Mouse (Mus musculus) retina, embryonic 14.5 days (tissue): Measurements from ENCODE around the gene Tal1.

Experiments used
- DNase-seq: peaks from one replicate; pipeline ENCODE4 v3.0.0-alpha.2; 2015; ENCODE audit warnings: low spot score

The Tal1 gene

DNA sequence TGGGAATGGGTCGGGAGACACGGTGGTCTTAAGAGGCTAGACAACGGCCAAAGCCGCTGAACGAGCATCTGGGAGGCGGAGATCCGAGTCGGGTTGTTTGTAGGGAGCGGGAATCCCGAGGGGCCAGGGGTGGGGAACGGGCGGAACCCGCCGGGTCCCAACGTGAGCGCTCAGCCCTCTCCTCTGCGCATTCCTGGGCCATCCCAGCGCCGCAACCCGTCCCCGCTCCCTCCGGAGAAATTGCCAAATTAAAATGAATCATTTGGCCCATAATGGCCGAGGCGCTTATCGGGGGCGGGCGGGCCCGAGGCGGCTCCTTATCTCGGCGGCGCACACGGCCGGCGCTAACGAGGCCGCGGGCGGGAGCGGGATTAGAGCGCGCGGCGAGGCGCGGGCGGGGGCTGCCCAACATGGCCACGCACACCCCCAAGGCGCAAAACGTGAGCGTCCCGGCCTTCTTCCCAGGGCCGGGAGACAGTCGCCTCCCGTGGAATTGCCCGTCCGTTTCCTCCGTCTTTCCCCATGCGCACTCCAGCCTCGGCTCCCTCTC, at the start of gene Tal1:
Gene Tal1 (plus strand): TSS at position 56 of the 550 bp plus-strand sequence.
- peak; percentile 57 for DNase-seq

DNA sequence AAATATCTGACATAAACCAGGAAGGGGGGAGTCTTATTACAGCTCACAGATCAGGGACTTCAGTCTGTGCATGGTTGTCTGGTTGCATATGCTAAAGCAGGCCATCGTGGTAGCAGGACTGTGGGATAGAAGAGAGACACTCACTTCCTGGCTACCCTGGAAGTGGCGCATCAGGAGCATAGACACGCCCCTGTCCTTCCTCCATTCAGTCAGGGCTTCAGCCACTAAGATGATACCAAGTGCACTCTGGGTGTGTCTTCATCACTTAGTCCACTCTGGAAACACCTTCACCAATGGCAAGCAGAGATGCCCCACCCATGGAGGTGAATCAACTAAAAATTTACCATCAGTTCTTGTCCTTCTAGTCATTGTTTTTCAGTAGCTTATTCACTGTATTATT, 42.0 kb upstream of the Tal1 start:
- no peak for DNase-seq

DNA sequence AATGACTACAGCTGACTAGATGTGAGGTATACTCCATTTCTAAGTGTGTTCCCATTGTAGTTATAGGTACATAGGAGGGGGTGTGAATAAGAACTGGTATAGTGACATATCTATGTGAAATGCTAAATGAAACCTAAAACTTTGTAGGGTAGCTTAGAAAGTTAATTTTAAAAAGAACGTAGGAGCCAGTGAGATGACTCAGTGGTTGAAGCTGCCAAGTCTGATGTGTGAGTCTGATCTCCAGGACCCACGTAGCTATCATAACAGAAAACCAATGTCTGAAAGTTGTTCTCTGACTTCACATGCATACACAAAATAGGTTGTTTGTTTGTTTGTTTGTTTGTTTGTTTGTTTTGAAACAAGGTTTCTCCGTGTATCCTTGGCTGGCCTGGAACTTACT, 36.2 kb upstream of the Tal1 start:
- DNase-seq = no peak

DNA sequence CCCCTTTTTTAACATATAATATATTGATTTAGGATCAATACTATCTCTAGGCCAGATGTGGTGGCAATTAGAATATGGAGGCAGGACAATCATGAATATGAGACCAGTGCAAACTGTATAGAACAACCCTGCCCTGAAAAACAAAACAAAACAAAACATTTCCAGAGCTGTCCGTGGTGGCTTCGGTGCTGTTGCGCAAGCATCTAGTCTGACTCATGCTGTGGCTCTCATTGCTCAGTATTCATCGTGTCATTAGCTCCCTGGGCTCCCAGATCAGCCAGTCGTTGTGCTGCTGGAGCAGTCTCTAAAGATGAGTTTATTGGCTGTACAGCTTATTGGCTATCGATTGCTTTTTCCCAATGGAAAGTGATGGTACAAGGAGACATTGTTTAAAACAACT, 21.2 kb upstream of the Tal1 start:
- DNase-seq = no peak

DNA sequence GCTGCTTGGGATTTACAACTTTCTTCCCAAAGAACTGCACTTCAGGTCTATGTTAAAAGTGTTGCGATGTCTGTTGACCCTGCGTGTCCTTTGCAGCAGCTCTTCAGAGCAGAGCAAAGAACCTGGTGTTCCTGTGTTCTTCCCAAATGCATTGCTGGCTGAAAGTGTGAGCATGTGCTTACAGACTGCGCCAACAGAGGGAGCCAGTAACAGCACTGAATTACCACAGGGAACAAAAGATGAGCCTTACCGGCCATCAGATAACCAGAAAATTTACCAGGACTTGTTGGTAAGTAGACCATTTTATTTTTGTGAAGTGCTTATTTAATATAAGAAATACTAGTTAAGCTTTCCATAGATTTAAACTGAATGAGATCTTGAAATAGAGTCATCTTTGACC, 18.0 kb upstream of the Tal1 start:
- DNase-seq = peak; percentile 78

DNA sequence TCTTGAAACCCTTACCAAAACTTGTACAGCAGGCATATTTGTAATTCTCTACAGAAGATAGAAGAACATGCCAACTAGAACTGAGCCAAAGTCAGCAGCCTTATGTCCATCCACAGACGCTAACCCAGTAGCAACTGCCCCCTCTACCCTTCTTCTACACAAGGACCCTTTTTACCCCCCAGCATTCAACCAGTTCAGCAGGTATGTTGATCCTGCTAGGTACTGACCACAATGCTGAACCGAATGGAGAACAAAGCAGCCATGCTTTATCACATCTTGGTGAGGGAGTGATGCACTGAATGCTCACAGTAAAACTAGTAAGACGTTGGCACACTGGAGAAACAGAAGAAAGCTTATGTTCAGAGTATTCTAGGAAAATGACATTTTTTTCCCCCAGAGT, 10.6 kb upstream of the Tal1 start:
- no peak for DNase-seq

DNA sequence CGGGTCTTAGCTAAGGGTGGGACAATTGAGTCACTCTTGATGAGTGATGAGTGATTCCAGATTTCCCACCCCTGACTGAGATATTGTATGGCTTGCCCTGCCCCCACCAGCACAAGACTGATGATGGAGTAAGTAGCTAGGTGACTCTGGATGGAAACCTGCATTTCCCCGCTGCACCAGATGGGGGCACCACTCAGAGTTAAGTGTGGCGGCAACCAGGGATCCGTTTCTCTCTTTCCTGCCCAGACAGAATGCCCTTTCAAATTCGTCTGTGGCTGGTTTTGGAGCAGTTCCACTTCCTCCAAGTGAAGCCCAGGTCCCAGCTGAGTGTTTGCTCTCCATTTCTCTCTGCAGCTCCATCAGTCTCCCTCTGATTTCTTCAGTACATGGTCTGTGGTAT, 8.5 kb upstream of the Tal1 start:
- peak; percentile 69 for DNase-seq

DNA sequence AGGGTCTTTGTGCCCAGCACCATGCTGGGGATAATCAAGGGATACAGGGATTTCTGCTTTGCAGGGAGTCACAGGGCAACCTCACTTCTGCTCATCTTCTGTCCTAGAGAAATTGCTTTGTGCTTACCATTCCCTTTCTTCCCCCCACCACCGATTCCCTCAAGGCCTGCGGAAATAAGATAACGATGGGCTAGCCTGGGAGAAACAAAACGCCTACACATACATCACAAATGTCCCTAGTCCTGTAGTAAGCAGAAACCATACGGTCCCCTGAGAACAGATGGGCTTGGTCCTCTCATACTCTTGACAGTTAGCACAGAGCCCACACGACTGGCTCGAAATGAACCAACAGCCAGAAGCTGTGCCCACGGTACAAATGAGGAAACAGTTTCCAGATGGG, 8.0 kb upstream of the Tal1 start:
- DNase-seq = no peak

DNA sequence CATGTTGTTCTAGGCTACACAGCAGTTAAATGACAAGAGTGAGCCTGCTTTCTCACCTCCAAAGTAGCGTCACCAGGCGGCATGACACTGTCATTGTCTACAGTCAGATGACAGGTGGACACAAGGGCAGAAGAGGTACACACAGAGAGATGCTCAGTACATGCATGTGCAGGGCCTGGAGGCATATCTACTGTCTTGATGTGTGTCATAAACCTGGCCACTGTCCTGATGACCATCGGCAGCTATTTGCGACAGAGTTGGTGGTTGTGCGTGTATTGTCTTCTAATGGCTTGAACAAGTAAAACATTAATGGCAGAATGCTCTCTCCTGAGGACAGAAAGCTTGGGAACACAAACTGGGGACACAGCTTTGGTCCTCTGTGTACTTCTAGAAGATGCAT, 5.0 kb upstream of the Tal1 start:
- no peak for DNase-seq

DNA sequence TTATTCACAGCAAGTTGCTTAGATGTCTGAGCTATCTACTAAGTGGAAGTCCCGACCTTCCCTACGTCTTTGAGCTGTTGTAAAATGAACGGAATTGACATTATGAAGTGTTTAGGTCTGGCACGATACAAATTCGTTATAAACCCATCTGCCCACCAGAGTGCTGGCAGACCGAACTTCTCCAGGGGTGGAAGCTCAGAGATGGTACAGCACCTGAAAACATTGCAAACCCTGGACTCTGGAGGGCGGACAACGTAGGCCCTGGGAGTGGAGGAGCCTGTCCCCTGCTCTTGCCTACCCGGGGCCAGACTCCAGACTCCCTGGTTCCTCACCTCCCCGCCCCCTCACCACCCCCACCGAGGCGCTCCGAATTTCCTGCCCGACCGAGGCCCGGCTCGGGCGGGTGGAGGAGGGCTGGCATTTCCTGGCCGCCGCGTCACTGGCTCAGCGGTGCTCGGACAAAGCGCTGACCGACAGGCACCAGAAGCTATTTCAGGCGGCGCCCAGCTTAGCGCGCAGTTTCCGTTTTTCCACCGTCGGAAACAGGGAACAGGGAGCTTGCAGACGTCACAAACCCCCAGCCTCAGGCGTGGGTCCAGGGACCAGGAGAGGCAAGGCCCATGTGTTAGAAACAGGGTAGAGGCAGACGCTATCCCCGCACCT, 3.8 kb upstream of the Tal1 start:
- peak; percentile 52 for DNase-seq

DNA sequence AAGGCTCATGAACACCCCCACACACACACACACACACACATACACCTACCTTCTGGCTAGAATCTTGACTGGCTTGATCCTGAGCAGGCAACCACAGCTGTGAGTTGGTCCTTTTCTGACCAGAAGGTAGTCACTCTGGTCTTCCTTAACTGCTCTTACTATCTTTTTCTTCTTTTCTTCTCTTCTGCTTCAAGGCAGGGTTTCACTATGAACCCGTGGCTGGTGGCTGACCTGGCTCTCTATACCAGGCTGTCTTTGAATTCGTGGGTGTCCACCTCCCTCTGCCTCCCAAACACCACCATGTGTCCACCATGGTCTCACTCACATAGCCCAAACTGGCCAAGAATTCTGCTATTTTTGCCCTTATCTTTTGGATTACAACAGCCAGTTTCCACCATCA, 1.2 kb upstream of the Tal1 start:
- no peak for DNase-seq

DNA sequence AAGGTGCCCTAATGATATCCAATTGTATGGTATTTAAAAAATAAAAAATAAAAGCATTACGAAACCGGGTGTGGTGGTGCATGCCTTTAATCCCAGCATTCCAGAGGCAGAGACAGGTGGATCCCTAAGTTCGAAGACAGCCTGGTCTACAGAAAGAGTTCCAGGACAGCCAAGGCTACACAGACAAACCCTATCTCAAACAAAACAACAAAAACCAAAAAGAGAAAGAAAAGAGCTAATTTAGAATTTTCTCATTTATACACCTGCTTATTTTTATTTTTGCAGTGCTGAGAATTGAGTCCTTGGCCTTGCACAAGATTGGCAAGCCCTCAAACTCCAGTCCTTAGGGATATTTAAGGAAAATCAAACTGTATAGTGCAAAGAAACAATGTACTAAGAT, 535 bp upstream of the Tal1 start:
- DNase-seq = no peak

DNA sequence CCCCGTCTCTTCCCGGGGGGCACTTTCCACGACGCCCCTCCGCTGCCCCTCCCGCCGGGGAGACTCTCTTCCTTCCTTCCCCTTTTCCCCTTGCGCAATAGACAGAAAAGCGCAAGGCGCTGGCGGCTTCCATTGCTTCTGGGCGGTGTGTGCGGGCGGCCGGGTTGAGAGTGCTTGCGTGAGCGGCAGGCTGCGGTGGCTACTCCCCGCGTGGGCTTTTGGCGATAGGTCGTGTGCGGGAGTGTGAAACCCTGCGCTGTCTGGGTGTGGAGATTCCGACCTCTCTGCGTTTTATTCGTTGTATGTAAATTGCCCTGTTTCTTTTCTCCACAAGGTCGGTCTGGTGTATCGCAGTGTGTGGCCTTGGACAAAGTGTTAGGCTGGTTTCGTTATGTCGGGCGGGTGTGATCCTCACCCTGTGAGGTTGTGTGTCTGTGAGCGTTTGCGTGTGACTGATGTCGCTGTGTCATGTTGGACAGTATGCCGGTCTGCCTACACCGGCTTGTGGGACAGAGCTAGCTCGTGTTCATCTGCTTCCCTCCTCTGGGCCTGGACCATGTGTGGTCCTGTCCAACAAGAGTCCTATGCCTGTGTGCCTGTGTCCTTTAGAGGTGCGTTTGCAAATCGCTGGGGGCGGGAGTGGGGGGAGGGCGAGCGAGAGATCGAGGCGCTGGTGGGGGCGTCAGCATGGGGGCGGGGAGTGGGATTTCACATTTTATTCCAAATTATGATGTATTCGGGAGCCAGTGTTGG, 871 bp downstream of the Tal1 start:
- DNase-seq = peak; percentile 65

DNA sequence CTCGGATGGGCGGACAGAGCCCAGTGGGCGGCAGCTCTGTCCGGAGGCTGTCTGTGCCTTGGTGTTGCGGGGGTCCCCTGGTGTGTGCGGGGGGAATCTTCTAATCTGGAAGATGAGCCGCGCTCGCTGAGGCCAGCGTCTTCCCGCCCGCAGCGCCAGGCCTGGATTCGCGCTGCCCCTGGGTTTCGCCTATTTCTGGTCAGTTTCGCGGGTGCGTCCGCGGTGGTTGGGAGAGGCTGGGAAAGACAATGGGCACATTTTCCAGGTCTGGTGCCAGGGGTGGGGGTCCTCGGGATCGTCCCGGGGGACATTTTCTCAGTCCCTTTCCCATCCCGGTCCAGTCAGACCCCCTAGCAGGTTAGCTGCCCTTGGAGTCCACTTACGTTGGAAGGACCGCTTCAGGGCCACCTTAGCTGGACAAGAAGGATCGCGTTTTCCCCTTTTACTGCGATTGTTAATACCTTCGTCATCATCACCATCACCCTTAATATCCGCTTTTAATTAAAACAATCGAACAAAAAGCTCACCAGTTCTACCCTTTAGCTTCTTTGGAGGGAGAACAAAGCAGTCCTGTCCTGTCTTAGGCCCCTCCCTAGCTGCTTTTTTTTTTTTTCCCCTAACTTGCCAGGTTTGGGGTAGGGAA, 1.6 kb downstream of the Tal1 start:
- DNase-seq = peak; percentile 38

DNA sequence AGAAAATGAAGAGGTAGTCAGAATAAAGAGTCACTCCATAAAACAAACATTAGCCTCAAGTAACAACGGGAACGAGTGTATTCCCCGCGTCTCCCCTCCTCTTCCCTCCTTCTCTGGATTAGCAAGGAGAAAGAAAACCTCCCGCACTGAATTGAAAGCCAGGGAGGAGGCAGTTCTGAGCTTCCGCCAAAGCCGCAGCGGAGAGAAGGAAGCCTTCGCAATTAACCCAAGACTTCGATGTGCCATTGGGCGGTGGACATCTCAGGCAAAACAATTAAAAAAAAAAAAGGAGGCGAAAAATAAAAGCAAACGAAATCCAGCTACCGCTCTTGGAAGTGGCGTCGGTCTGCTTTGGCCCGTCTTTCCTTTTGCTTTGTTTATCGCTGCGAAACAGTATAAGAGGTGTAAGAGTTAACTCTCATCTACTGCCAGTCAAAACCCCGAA, 2.1 kb downstream of the Tal1 start:
- DNase-seq = peak; percentile 50

DNA sequence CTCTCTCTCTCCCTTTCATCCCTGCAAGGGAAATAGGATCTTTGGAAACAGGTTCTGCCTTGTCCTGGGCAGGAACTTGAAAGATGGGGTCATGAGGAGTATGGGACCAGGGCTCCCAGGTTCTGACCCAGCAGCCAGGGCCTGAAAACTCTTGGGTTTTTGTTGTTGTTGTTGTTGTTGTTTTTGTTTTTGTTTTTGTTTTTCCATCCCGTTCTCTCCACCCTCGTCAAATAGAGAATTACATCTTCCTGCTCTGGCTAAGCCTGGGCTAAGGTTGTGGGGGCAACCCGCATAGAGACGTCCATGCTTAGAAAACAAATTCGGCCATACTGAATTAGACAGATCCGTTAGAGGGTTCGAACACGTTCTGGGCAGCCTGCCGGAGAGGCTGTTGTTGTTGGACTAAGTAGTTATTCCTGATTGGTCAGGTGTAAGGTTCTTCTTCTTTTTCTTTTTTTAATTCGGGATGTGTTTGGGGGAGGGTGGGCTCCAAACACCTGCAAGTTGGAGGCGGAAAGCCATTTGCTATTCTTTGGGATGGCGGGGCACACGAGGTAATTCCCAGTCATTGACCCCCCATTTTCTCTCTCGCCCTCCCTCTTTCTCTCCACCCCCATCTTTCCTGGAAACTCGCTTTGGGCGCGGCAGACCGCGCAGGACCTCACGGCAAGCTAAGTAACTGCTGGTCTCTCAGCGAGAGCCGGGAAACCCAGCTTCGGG, 2.8 kb downstream of the Tal1 start:
- DNase-seq = peak; percentile 28

DNA sequence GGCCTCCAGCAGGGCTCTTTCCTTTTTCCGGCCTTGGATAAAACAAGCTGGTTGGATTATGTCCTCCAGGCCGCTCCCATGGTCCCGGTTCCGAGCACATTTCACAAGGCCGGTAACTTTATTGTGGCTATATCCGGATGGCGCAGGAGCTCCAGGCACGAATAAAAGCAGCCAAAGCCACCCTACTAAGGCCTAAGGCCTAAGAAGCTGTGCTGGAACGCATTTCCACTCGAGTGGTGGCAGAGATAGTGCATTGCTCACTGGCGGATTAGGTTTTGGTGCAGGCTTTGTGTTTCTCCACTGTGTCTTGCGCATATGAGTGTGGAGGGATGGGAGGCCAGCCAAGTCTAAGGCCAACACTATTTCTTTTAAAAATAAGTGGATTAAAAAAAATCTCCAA, 3.6 kb downstream of the Tal1 start:
- DNase-seq = peak; percentile 19

DNA sequence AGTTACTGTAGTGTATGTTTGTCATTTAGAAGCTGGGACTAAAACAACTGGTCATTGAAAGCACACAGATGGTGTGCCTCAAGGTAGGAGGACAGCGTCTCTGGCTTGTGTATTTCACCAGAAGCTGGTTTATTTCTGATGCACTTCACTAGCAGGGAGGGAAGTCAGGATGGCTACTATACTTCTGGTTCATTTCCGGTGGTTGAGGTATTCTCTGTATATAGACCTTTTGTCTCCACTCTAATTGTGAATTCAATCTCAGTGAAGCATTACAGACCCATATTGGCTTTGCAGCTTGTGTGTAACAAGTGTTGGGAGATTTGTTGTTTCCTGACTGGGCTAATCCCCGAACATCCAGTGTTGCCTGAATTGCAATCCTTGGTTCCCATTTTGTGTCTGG, 4.5 kb downstream of the Tal1 start:
- DNase-seq = peak; percentile 19

DNA sequence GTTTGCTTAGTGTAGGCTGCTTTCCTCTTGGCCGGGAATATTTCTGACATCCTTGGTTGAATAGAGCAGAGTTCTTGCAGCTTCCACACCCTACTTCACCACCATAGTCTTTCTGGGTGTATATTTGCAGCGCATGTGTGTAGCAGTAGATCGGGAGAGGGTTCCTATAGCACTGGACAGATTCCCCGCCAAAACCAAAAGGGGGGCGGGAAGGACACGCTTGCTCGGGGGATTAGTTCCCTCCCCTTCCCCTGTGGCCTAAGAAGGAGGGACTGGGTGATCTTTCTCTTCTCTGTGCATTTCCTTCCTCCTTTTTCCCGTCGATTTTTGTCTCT, 6.3 kb downstream of the Tal1 start:
- DNase-seq = peak; percentile 32

DNA sequence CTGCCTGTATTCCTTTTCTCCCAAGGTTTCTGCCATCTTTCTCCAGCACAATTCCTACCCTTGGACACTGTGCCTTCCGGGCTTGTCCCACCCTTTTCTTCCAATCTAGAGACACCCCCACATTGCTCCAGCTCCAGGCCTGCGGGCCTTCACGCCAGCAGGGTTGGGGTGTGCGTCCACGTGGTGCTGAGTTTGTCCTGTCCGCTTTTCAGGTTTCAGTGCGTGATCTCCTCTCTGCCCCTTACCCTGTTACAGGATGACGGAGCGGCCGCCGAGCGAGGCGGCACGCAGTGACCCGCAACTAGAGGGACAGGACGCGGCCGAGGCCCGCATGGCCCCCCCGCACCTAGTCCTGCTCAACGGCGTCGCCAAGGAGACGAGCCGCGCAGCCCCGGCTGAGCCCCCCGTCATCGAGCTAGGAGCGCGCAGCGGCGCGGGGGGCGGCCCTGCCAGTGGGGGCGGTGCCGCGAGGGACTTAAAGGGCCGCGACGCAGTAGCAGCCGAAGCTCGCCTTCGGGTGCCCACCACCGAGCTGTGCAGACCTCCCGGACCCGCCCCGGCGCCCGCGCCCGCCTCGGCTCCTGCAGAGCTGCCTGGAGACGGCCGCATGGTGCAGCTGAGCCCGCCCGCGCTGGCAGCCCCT, 6.8 kb downstream of the Tal1 start:
- DNase-seq = peak; percentile 58

DNA sequence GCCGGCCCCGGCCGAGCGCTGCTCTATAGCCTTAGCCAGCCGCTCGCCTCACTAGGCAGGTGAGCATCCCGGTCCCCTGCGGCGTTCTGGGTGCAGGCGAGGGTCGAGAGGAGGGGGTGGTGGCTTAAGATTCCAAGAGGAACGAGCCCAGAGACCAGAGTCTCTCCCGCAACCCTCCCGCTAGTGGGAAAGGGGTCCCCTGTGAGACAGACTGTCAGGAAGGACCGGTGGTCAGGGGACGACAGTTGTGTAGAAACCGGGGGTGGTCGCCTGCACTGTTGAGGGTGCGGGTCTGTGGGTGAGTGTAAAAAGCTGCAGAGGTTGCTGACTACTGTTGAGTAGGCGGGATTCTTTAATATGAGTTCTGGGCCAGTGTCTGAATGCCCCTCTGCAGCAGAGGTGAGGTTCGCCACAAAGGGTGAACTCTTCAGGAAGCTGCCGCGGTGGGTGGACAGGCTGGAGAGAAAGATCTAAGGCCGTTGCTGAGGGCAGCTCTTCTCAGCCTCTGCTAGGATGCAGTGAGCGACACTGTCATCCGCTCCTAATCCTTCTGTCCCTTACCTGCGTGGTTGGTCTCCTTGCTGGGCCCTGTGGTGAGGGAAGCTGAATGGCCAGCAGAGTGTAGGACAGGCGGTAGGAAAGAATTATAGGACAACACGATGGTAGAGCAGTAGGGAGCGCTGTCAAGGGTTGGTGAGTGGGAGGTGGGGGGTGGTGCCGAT, 7.5 kb downstream of the Tal1 start:
- peak; percentile 12 for DNase-seq
